Mouse (Mus musculus) heart, postnatal 0 days (tissue): ENCODE results near the gene Clec16a.

Experiments
- CTCF ChIP-seq: IDR thresholded peaks from 2 replicates; pipeline ENCODE4 v1.5.1; 2016; ENCODE audit warnings: antibody characterized with exemption, control low read depth, low read depth
- EP300 ChIP-seq: IDR thresholded peaks from 2 replicates; pipeline ENCODE4 v1.6.1; 2016; ENCODE audit warnings: antibody characterized with exemption, low read depth

GRCm38 (mm10) chr16:10656939-10657338, 111.8 kb downstream of the Clec16a start:
- no peak for TF ChIP-seq CTCF
- no peak for TF ChIP-seq EP300
